Mouse (Mus musculus): ENCODE data around the gene Adam1b.
A peak's percentile ranks its signal among the peaks of the same experiment; 100 is the strongest.

Adam1b gene

DNA sequence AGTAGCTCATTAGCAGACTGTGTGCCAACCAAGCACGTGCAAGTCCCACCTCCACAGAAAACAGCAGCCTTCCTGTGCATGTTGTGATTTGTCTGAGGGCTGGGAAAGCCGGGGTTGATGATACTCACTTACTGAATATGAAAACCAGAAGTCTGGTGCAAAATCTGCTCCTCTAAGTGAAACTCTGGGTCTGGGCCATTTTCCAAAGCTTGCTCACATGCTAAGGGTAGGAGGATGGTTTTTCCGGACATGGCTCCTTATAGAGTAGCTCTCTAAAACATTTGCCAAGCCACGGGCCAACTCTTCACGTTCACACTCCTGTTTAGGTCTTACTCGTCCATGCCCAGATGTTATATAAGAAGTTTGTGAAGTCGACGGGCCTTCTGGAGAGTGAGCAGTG is 9.9 kb downstream of the Adam1b start:
- DNase-seq = no peak

DNA sequence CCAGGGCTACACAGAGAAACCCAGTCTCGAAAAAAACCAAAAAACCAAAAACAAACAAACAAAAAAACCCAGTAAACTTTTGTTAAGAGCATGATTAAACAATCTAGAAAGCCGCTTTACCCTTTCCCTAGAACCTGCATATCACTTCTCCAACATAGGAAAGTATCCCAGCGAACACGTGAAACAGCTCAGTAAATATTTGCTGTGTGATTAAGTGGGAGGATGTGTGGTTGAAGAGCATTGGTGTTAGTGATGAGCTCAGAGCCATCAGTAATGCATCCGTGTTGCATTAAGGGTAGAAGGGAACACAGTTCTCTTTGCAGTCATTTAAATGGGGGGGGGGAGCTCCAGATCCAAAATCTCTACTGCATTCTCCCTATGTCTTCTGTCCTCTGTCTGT is 18.4 kb downstream of the Adam1b start:
- no peak for DNase-seq

DNA sequence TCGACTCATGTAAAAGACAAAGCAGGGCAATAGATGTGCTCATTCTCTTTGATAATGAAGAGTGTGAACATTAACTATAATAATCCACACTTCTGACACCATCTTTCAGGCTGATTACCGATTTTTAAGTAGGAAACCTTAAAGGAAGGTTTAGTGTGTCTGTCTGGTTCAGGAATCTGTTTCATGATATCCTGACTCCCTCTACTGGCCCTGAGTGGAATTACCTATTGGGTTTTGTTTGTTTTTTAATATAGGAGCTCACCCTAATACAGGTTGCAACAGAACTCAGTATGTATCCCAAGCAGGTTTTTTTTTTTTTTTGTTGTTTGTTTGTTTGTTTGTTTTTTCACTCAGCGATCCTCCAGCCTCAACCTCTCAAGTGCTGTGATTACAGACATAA is 25.6 kb downstream of the Adam1b start:
- no peak for DNase-seq

DNA sequence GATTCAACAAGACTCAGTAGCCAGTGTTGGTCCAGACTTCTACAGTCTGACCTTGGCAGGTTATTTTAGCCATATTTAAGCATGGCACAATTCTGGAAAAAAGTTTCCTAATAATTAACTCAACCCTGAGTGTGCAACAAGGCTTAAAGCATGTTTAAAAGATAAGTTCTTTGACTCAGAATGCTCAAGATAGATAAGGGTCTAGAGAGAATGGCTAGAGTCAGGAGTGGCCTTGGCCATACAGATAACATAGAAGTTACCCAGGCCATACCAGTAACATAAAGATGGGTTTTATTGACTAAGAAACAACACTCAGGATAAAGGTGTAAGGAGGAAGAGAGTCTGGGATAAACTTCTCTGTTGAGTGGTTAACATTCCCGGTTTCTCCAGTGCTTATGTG is 27.2 kb downstream of the Adam1b start:
- no peak for DNase-seq

DNA sequence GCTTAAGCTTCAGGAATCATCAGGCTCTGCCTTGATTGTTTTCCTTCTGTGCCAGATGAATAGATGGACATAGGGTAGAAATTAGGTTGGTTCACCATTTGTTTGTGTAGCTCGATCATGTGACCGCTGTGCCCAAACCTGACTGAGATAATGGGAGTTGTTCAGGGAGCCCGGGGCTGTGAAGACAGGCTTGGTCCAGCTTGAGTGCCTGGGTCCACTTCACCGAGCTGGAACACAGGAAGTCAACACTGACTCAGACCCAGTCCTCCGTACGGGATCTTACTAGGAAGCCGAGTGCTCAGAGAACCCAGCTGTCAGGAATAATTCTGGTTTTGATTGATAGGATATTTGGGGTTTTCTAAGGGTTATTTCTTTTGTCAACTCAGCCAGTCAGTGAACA is 28.6 kb downstream of the Adam1b start:
- DNase-seq = peak; percentile 56

DNA sequence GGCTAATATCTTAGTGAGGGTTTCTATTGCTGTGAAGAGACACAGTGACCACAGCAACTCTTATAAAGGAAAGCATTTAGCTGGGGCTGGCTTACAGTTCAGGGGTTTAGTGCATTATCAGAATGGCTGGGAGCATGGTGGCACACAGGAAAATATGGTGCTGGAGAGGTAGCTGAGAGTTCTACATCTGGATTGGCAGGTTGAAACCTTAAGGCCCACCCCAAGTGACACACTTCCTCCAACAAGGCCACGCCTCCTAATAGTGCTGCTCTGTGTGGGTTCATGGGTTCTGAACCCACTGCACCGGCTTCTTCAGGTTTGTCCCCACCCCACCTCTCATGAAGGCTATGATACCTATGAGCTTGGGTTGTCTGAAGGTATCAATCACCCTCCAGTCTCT is 30.8 kb downstream of the Adam1b start:
- no peak for DNase-seq

DNA sequence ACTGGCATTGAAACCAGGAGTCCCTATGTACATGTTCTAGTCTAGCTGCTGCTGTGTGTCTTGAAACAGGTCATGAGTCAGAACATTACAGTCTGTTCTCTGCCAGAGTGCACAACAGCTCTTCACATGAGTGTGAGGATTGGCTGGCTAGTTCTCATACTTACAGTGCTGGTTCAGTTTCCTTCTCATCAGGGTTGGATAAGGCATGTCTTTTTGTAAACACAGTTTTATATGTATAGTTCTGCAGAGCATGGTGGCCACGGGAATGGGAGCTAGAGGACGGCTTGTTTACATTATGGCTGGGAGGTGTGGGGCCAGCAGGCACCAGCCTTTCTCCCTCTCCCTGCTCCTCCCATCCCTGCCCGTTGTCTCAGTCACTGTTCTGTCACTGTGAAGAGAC is 33.7 kb downstream of the Adam1b start:
- DNase-seq = no peak

DNA sequence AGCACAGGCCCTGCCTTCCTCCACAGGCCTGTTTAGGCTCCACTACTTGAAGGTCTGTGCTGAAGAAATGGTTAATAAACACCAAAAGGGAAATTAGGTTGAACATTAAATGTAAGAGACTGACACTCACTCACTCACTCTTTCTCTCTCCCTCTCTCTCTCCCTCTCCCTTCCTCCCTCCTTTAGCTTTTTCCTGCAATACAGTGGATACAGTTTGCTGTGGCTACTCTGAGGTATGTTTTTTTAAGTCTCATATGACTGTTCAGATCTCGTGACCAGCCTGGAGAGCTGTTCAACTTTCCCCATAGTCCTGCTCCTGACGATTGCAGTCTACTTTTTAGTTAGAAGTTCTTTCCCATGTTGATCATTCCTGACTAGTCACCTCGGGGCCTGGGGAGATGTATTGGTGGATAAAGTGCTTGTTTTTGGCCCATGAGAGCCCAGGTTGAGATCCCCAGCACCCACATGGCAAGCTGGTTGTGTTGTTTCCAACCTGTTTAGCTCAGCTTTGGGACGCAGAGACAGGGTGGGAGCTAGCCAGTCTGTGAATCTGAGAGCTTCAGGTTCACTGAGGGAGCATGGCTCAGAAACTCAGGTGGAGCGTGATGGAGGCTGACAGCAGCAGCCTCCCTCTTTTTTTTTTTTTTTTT is 39.5 kb downstream of the Adam1b start:
- peak; percentile 32 for DNase-seq

DNA sequence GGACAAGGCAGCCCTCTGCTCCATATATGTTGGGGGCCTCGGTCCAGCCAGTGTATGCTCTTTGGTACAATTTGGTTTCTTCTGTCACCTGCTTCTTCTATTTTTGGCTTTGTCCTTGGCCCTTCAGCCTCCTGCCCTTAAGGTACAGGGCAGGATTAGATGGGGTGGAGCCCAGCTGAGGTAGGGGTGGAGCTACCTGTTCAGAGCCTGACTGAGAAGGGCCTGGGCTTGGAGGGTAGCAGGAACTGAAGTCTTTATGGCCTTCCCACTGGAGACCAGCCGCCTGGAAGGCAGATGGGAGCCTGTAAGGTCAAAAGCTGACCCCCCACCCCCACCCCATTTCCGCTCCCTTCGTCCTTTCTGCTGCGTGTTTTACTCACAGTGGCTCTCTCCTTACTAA is 40.3 kb downstream of the Adam1b start:
- peak; percentile 85 for DNase-seq

DNA sequence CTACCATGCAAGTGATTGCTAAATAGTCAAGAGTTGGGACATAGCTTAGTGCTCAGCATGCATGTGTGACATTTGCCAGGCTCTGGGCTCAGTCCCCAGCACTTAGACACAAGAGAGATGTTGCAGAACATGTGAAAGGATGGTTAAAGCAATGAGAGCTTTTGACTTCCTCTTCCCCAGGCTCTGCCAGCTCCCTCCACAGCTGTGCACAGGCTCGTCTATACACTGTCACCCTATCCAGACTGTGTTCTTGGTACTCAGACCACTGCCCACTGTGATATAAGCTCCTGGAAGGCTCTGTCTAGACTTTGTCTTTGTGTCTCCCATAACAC is 41.1 kb downstream of the Adam1b start:
- DNase-seq = no peak

DNA sequence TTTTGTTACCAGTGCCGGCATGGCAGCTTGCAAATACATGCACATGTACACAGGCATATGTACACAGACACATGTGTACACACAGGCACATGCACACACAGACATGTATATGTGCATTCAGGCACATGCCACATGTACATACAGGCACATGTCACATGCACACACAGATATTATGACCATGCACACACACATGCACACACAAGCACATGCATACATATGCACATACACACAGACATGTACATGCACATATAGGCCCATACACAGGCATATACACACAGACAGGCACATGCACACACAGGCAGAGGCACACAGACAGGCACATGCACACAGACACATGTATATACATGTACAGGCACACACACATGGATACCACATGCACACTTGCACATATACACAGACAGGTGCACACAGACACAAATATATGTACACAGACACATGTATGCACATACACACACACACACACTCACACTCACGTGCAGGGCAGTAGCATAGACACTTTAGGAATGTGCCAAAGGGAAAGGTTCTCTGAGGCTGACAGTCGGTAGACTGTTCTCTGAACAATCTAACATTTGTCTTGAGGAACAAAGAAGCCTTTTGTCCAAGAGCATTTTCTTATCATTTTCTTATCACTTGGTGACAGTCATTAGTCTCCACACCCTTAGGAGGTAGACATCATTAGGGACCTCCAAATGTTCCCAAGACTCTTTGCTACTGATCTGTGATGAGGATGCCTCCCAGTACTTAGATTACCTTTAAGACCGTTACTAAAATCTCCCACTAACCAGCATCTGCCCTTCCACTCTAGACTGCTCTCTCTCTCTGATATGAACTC is 41.7 kb downstream of the Adam1b start:
- no peak for DNase-seq

DNA sequence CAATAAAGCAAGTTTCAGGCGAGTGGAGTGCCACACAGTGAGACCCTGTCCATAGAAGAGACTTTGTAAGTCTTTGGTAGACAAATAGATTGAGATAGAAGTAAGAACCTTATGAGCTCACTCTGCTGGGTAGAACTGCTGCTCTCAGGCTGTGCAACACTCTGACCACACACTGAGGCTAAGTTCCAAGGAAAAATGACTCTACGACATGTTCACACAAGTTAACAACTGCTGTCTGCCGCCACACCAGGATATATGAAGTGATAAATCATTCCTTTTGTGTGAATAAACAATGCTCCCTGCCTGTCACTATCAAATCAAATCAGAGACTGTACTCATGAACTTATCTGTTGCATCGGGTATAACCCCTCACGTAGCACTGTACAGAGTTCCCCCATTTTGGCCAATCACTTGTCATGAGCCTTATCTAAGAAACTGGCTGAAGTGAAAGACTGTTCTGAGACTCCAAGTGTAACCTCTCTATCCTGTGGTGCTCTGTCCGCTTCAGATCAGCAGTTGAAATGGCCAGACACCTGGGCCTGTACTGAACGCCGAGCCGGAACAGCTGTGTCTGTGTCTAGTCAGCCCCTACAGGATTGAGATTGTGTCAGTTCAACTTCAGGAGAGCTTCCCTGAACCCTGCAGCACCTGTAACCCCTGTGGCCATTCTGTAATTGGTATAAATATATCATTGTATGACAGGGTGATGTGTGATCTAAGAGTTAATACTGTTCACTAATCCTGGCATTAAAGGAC is 47.5 kb downstream of the Adam1b start:
- DNase-seq = no peak

DNA sequence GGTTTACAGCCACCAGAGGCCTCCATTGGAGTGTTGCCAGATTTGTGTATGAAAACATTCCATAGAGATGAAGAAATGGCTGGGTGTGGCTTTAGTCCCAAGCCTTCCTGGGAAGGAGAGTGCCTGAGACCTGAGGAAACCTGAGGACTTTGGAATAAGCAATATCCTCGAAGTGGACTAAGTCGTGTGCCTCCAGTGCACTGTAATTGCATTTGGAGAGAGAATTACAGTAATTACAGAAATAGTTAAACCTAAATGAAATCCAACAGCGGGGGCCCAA is 48.8 kb downstream of the Adam1b start:
- no peak for DNase-seq

DNA sequence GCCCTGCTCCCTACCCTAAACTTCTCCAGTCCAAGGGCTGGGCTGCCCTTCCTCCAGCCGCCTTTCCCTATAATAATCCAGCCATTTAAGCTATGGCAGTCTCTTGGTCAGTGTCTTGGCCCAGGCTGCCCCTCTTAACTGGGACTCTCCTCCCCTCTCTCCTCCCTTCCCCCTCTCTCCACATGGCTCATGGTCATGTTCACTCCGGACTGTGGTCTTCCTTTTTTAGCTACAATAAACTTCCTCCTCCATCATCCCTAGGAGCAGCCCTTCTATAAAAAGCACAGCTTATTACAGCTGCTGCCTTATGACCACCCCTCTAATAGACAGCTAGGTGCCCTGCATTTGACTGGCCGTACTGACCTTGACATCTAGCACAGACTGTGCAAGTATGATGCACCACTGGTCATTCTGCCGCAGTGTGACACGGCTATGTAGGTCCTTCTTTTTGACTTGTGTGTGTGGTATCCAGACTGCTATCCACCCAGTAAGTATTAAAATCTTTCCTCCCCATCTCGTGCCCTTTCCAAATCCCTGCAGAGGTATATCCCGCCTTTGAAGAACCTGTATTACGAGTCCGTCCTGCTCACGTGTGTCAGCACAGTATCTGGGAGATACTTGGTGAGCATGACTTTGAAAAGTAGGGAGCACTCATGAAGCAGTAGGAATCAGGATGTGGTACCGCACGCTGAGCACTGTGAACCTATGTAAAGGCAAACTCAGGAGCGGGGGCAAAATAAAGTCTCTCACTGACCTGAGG is 49.3 kb downstream of the Adam1b start:
- no peak for DNase-seq

DNA sequence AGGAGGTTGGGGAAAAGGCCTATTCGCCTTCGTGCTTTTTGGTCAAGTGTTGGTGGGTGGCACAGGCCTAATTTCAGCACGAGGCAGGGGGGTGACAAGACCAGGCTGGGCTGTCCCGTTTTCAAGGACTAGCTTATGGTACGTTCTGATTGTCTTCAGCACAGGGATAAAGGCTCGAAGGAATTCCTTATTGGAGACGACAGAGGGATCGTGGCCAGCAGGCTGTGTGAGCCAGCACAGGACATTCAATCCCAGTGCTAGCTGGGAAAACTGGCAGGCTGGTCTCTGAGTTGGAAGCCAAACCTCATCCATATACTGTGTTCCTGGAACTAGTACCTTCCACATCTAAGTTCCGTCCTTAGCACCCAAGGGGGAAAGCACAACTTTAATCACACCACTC is 50.3 kb downstream of the Adam1b start:
- DNase-seq = peak; percentile 27

DNA sequence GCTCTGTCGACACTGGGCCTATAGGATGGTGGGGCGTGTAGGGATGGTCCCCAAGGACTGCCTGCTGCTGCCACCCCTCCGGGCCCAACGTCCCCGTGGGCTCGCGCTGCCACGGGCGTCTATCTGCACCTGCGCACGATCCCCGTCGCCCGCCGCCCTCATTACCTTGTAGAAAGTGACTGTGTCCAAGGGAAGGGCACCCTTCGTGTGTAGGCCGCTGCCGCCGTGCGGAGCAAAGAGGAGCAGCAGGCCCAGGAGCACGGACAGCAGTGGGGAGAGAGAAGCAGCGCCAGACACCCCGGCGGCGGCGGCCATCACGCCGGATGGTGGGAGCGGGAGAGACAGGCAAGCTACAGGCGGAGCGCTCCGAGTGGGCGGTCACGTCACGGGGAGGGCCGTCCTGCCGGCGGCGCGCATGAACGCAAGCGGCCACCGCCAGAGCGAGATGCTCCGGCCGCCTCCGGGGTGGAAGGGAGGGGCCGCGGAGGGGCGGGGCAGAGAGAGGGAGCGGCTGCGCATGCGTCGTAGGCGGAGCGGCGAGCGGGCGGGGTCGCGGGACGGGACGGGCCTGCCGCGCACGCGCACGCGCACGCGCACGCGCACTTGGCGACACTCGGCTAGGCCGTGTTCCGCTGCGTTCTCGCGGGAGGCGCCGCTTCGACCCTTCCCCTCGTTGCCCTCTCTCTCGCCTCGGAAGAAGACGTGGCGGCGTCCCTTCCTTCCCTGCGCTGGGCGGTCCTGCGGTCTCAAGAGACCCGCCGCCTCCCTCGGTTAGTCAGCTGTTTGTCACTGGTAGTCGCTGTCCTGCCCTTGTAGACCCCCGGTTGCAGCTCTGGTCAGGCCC is 51.0 kb downstream of the Adam1b start, which contains the start of gene Erp29:
TSS of gene Erp29 (minus strand) at position 481 of the 844 bp plus-strand sequence.
- peak; percentile 97 for DNase-seq

DNA sequence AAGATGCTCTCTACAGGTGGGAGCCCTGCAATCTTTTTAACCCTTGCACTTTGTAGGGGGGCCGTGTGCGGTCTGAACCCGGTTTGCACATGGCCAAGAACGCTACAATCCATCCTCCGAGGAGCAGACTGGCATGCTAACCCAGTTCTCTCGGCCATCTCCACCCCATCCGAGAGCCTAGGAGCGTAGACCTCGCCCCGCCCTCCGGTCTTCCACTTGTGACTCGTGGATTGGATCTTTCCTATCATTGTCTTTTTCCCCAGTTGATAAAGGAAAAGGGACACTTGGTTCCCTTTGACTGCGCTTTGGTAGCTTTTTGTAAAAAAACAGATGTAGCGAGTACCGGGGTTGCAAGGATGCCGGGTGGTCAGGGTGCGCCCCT is 51.6 kb downstream of the Adam1b start, which contains the start of gene Tmem116:
TSS of gene Tmem116 (plus strand) at position 250 of the 382 bp plus-strand sequence.
- DNase-seq = peak; percentile 37

DNA sequence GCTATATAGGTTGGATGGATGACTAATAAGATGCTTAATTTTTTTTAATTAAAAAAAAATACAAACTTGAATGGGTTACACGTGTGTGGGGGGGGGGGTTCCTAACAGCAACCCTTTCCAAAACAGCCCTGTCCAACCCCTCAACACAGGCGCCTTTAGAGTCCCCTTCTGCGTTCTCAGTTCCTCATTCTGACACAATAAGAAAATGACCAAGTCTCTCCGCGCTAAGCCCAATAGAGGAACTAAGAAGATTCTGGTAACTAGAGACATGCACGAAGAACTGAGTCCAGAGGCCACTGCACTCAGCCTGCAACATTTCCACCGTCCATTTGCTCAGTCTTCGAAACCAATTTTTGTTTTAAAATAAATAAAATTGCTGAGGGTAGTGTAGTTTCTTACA is 52.0 kb downstream of the Adam1b start:
- no peak for DNase-seq

DNA sequence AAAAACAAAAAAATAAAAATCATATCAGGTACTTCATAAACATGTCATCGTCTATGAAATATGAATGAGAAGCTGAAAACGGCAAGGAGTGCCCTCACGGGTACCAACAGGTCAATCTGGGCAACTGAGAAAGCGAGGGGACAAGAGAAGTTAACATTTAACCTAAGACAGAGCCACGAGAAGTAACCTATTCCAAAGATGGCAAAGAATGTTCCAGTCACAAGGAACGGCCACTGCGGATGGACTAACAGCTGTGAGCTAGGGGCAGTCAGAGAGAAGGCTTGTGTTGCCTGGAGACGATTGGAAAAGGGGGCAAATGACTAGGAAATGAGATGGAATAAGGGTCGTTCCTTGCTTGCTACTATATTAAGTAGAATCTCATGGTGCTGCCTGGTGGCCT is 52.8 kb downstream of the Adam1b start:
- DNase-seq = peak; percentile 57

Data from kidney, adult 11 months (tissue).